Comparison of ENCODE assay signal across 7 mouse cellular contexts in the genomic region with DNA sequence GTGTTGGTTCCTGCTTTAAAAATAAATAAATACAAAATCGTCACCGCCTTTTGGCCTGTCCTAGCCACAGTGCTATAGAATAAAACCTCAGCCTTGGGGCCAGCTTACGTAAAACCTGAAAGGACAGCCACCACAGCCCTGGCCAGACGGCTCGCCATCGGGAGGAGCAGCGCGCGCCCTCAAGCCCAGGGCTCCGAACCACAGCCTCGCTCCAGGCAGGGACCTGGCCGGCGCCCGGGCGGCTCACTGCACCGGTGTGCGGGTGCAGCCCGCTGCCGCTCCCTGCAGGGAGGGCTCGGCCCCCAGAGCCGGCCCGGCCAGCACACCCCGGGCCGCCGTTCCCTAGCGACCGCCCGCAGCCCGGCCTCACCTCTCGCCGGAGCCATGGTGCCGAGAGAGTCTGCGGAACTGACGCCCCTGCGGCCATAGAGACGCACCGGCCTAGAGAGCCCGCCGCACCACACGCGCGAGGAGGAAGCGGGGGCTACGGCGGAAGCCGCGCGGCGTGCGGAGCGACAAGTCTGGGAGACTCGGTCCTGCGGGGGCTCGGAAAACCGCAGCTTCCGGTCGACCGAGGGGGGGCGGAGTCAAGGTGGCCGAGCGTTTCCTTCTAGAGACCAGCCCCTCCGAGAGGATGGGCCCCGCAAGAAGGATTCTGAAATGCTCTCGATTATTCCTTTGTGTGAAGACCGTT. TPM values are rescaled to one million over a fixed set of nuclear protein-coding genes. Genes with fewer than 3 reads are reported as not detected.
DNase-seq lines count a peak whose midpoint lies in the region; ATAC-seq lines count a peak whose summit lies in the region.

A gene (minus strand): TSS at position 565 of the 694 bp plus-strand sequence.

- H3K27ac ChIP-seq in embryonic facial prominence, embryonic 10.5 days (replicated peaks) = peak within 1 kb of the TSS; percentile 98
- peak within 1 kb of the TSS; percentile 99 for H3K27ac ChIP-seq in limb, embryonic 10.5 days
- H3K27ac ChIP-seq in midbrain, embryonic 13.5 days = peak within 1 kb of the TSS; percentile 96

- peak within 1 kb of the TSS; percentile 91 for H3K4me3 ChIP-seq in embryonic facial prominence, embryonic 10.5 days
- H3K4me3 ChIP-seq in limb, embryonic 10.5 days = peak within 1 kb of the TSS; percentile 88
- peak within 1 kb of the TSS; percentile 69 for H3K4me3 ChIP-seq in midbrain, embryonic 13.5 days (replicated peaks)

- H3K36me3 ChIP-seq in embryonic facial prominence, embryonic 10.5 days (replicated peaks) = peaks cover 13% of the 10 kb centered on the region
- H3K36me3 ChIP-seq in limb, embryonic 10.5 days = peaks cover 2% of the 10 kb centered on the region; the same call in 1 of the 2 replicates
- H3K36me3 ChIP-seq in midbrain, embryonic 13.5 days = 0 out of 2 replicates have a peak, but pooled peaks cover 4% of the 10 kb centered on the region

- ATAC-seq in midbrain, embryonic 13.5 days = peak; percentile 99

- H3K9me3 ChIP-seq in embryonic facial prominence, embryonic 10.5 days = no peaks in the 10 kb centered on the region
- H3K9me3 ChIP-seq in limb, embryonic 10.5 days (replicated peaks) = no peaks in the 10 kb centered on the region
- no peaks in the 10 kb centered on the region for H3K9me3 ChIP-seq in midbrain, embryonic 13.5 days

- under 1% methylated on average over 65 of the region's 65 CpGs for WGBS in embryonic facial prominence, embryonic 10.5 days
- under 1% methylated on average over 65 of the region's 65 CpGs for WGBS in limb, embryonic 10.5 days
- WGBS in midbrain, embryonic 13.5 days = under 1% methylated on average over 63 of the region's 65 CpGs

- H3K4me2 ChIP-seq in midbrain, embryonic 13.5 days (replicated peaks) = peak within 1 kb of the TSS; percentile 60

- H3K4me1 ChIP-seq in embryonic facial prominence, embryonic 10.5 days = peaks cover 9% of the 10 kb centered on the region
- H3K4me1 ChIP-seq in limb, embryonic 10.5 days = peaks cover 31% of the 10 kb centered on the region
- peaks cover 15% of the 10 kb centered on the region for H3K4me1 ChIP-seq in midbrain, embryonic 13.5 days (replicated peaks)

- peak within 1 kb of the TSS; percentile 91 for H3K9ac ChIP-seq in midbrain, embryonic 13.5 days (replicated peaks)

- DNase-seq in adrenal gland, postnatal 10 days = peak; percentile 94
- peak; percentile 94 for DNase-seq in embryonic facial prominence, embryonic 10.5 days (ENCODE audit: low spot score)
- DNase-seq in gonadal fat pad, adult 2 months (ENCODE audit: low read depth) = peak; percentile 17
- peak; percentile 93 for DNase-seq in kidney, adult 11 months
- peak; percentile 94 for DNase-seq in limb, embryonic 10.5 days (ENCODE audit: low spot score)
- peak; percentile 81 for DNase-seq in spleen, adult 12 weeks (ENCODE audit: low spot score)

- no peaks in the 10 kb centered on the region for H3K27me3 ChIP-seq in embryonic facial prominence, embryonic 10.5 days (replicated peaks; ENCODE audit: low read depth, poor library complexity, severe bottlenecking)
- H3K27me3 ChIP-seq in limb, embryonic 10.5 days (ENCODE audit: low read depth, poor library complexity, severe bottlenecking) = no peaks in the 10 kb centered on the region
- H3K27me3 ChIP-seq in midbrain, embryonic 13.5 days = no peaks in the 10 kb centered on the region

RNA-seq across cellular contexts. Expression of the gene that starts here (rescaled TPM):
- 10 to 100 TPM; 32.7 to 35.1 TPM for total RNA-seq in adrenal gland, postnatal 10 days (2021)
- polyA plus RNA-seq in embryonic facial prominence, embryonic 10.5 days (2016; fragmentation: Nextera tagmentation; extraction: Ambion mirVana) = 52.0 and 56.3 TPM in 2 replicates
- 14.3 and 16.8 TPM in 2 replicates for polyA plus RNA-seq in gonadal fat pad, adult 2 months (2012; rRNA removed)
- polyA plus RNA-seq in limb, embryonic 10.5 days (2016; fragmentation: Nextera tagmentation; extraction: Ambion mirVana) = 57.5 and 58.1 TPM in 2 replicates
- polyA plus RNA-seq in midbrain, embryonic 13.5 days (2015; fragmentation: Nextera tagmentation; extraction: Ambion mirVana) = 54.6 and 55.3 TPM in 2 replicates

Comparison
In these comparisons a context has a peak if more than half of its experiments do, and no peak if none do; other contexts are left out.
1. Peak in every context shown above with its lines: DNase-seq, ATAC-seq, H3K4me3 ChIP-seq and H3K27ac ChIP-seq.
2. DNase-seq: peak in every context shown above with its lines; median percentile 94 in adrenal gland, postnatal 10 days; 94 in embryonic facial prominence, embryonic 10.5 days; 94 in limb, embryonic 10.5 days; 93 in kidney, adult 11 months; 81 in spleen, adult 12 weeks; 17 in gonadal fat pad, adult 2 months.